Mouse (Mus musculus) embryo, embryonic 10.5 days (tissue): Measurements from ENCODE around the gene Gm10644.

Experiments
- DNase-seq: peaks from one replicate; pipeline ENCODE4 v3.0.0-alpha.2; 2015; ENCODE audit warnings: low spot score

Gm10644 gene

DNA sequence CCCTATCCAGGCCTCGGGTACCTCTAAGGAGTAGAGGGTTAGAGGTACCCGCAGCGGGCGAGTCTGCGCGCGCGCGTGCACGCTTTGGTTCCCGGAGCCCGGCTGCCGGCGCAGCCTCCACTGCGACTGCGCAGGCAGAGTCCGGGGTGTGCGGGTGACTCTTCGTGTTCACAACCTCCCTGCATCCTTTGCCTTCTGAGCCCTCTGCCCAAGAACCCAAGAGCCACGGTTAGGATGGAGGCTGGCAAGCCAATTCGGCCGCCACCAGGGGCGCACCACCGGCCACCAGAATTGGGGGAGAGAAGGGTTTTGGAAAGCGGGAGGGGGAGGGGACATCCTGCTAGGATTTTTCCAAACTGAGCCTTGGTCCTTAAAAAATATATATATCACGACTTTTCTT is 57.8 kb downstream of the Gm10644 start:
- DNase-seq = peak; percentile 81

DNA sequence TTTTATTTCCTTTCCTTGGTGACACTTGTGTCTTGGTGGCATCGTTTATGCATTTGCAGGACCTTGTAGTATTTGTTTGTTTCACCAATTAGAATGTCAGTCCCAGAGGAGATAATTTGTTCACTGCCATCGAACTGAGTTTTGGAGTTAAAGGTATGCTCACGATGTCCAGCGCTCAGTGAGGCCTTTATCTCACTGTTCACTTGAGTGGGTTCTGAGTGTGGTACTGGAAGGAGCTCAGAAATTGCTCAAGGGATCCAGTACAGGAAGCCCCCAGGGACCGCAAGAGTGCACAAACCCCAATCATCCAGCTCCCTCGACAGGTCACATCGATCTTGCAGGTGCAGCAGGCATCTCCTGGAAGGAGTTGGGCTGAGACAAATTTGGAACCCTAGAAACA is 58.5 kb downstream of the Gm10644 start:
- DNase-seq = no peak

DNA sequence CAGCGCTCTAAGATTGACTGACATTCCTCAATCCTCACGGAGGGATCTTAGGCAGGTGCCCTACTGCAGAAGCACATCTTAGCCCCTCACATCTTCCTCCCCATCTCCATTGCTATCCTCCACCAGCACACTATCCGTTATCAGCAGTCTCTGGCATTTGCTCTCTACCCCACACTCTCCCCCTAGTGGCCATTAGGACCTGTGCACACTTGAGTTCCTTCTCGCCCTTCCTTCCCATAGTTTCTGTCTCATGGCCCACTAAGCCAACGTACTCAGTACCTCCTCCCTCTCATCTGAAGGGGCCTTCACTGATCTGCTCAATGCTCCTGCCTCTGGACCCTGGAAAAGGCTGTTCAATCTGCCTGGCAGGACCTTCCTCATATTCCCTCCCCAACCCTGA is 59.1 kb downstream of the Gm10644 start:
- DNase-seq = peak; percentile 80

DNA sequence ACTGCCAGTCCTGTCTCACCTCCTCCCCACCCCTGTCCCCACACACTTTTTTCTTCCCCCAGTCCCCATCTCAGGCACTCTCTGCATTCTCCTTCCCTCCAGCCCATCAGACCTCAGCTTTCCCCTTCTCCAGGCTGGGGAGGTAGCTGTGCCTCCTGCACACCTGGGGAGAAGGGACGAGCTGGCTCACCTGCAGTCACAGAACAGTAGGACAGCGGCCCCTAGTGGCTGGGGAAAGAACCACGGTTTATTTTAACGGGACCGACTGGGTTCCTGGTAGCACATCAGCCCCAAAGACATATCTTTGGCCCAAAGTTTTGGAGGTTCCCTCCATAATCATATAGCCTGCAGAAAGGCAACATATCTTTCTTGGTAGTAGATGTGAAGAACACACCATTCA is 61.1 kb downstream of the Gm10644 start:
- DNase-seq = peak; percentile 78

DNA sequence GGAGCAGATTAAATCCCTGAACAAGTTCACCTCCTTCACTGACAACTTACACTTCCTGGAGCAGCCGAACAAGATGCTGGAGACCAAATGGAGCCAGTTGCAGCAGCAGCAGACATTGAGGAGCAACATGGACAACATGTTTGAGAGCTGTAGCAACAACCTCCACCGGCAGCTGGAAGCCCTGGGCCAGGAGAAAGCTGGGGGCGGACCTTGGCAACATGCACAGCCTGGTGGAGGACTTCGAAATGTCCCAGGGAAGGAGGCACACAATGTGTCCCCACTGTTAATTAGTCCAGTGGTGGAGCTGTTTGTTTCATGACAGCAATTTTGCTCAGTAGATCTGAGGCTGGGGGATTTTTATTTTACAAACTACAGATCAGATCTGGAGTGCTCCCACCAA is 62.9 kb downstream of the Gm10644 start:
- no peak for DNase-seq

DNA sequence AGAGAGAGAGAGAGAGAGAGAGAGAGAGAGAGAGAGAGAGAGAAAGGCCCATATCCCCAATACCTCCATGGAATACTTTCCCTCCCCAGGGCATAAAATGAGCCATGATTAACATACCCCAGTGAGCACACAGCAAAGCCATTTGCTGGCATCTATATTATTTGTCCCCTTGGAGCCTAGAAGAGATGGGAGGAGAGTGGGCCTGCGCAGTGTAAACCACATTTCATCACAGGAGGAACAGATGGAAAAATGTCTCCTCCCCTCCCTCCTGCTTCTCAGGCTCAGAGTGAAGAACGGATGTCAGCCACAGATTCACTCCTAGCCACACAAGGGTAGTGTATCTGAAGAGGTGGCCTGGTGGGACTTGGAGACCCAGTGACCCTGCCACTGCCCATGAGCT is 66.6 kb downstream of the Gm10644 start:
- DNase-seq = no peak
